Mouse (Mus musculus): ENCODE data around the gene Disp3.

Disp3 gene

GRCm38 (mm10) chr4:148214460-148215136 lies 73.2 kb downstream of the Disp3 start:
- DNase-seq, result no peak

GRCm38 (mm10) chr4:148204873-148205232 lies 82.9 kb downstream of the Disp3 start:
- DNase-seq, result no peak

- no peak for DNase-seq
These were observed 83.5 kb downstream of the Disp3 start for GRCm38 (mm10) chr4:148204061-148204872.

GRCm38 (mm10) chr4:148203557-148203956 lies 84.2 kb downstream of the Disp3 start:
- no peak for DNase-seq

- DNase-seq, result no peak
These were observed 89.0 kb downstream of the Disp3 start for GRCm38 (mm10) chr4:148198721-148199120.

- DNase-seq, result no peak
These were observed 93.4 kb downstream of the Disp3 start for GRCm38 (mm10) chr4:148194400-148194799.

GRCm38 (mm10) chr4:148192707-148193245 lies 95.0 kb downstream of the Disp3 start:
- DNase-seq, result no peak
